Mouse (Mus musculus): ENCODE measurements at regions not wholly inside any gene's neighbourhood (a gene's known extent, or its start where the extent isn't known, plus 50 kb on each side); places are given as distances from the start of the nearest gene placed in this dataset.

- H3K4me2 ChIP-seq (ENCODE audit: insufficient read depth, low read depth, poor library complexity, severe bottlenecking), result no peak overlapping the region
- peaks cover 48% of the 10 kb centered on the region for H3K9me3 ChIP-seq (replicated peaks; ENCODE audit: low read length)
- H3K79me2 ChIP-seq (replicated peaks; ENCODE audit: control insufficient read depth, extremely low read depth, insufficient read depth, poor library complexity, severe bottlenecking), result no peaks in the 10 kb centered on the region
- no peak for TF ChIP-seq JUND (conservative IDR thresholded peaks at IDR 0.05; ENCODE audit: low read depth, low read length)
- TF ChIP-seq MAZ (IDR thresholded peaks at IDR 0.05; ENCODE audit: low read depth, low read length), result no peak
- no peak for TF ChIP-seq BHLHE40 (IDR thresholded peaks at IDR 0.05; ENCODE audit: low read depth, low read length)
- no peak for TF ChIP-seq ZMIZ1 (IDR thresholded peaks at IDR 0.05; ENCODE audit: low read depth, low read length)
- no peak for TF ChIP-seq RAD21 (IDR thresholded peaks at IDR 0.05; ENCODE audit: low read depth, low read length)
- no peak for TF ChIP-seq ZKSCAN1 (IDR thresholded peaks at IDR 0.05; ENCODE audit: borderline replicate concordance, low read depth, low read length)
- no peak for TF ChIP-seq KAT2A (IDR thresholded peaks at IDR 0.05; ENCODE audit: insufficient replicate concordance, low read length)
- TF ChIP-seq TCF12 (IDR thresholded peaks at IDR 0.05; ENCODE audit: low read depth, low read length), result no peak
- no peak for TF ChIP-seq SMC3 (IDR thresholded peaks at IDR 0.05; ENCODE audit: low read depth, low read length)
- TF ChIP-seq RCOR1 (conservative IDR thresholded peaks at IDR 0.05; ENCODE audit: low read depth, low read length), result no peak
- no peak for TF ChIP-seq MYC (IDR thresholded peaks at IDR 0.05; ENCODE audit: low read depth, low read length)
- TF ChIP-seq POLR2AphosphoS2 (IDR thresholded peaks at IDR 0.05; ENCODE audit: low read depth, low read length), result no peak
- no peak for TF ChIP-seq ETS1 (conservative IDR thresholded peaks at IDR 0.05; ENCODE audit: low read depth, low read length)
- no peak for TF ChIP-seq HCFC1 (IDR thresholded peaks at IDR 0.05; ENCODE audit: low read depth, low read length)
- no peak for TF ChIP-seq CHD2 (IDR thresholded peaks at IDR 0.05; ENCODE audit: low read length)
- dilution Hi-C loops (cut with MboI; ENCODE audit: extremely low pct_ligation_motif_present, extremely low pct_unique_long_range_greater_than_20kb, low sequenced_read_pairs) (no loop called here), in situ Hi-C loops (cut with MboI; ENCODE audit: low pct_ligation_motif_present, low pct_unique_long_range_greater_than_20kb, low sequenced_read_pairs) (no loop called here)
- H3K27me3 ChIP-seq (replicated peaks), result no peaks in the 10 kb centered on the region
- H3K4me1 ChIP-seq (ENCODE audit: control insufficient read depth in 1 of 2, insufficient read depth in 2 of 2), result no peaks in the 10 kb centered on the region
- no peak overlapping the region for H3K27ac ChIP-seq (ENCODE audit: insufficient read depth, low read depth)
- H3K4me3 ChIP-seq (replicated peaks in 1 of 3; ENCODE audit: low read depth in 2 of 3, low read length in 2 of 3, poor library complexity in 1 of 3), result no peak overlapping the region
- no peaks in the 10 kb centered on the region for H3K36me3 ChIP-seq (replicated peaks in 1 of 2; ENCODE audit: control insufficient read depth in 1 of 2, insufficient read depth in 1 of 2, low read length in 1 of 2)
- H3K9ac ChIP-seq (ENCODE audit: insufficient read depth, low read depth), result no peak overlapping the region
- DNase-seq (ENCODE audit: extremely low read depth), result no peak
These were observed 1356.9 kb downstream of the Defb40 start for GRCm38 (mm10) chr8:17621109-17621508.

GRCm38 (mm10) chr8:17618846-17619245, 1359.2 kb downstream of the Defb40 start:
- in situ Hi-C loops (cut with MboI; ENCODE audit: low pct_ligation_motif_present, low pct_unique_long_range_greater_than_20kb, low sequenced_read_pairs) (no loop called here), dilution Hi-C loops (cut with MboI; ENCODE audit: extremely low pct_ligation_motif_present, extremely low pct_unique_long_range_greater_than_20kb, low sequenced_read_pairs) (no loop called here)
- Histone ChIP-seq H3K4me1 (ENCODE audit: control insufficient read depth in 1 of 2, insufficient read depth in 2 of 2) (no peaks in the 10 kb centered on the region), H3K27me3 (replicated peaks) (no peaks in the 10 kb centered on the region), H3K9ac (ENCODE audit: insufficient read depth, low read depth) (no peak overlapping the region), H3K4me2 (ENCODE audit: insufficient read depth, low read depth, poor library complexity, severe bottlenecking) (no peak overlapping the region), H3K4me3 (replicated peaks in 1 of 3; ENCODE audit: low read depth in 2 of 3, low read length in 2 of 3, poor library complexity in 1 of 3) (no peak overlapping the region), H3K36me3 (replicated peaks in 1 of 2; ENCODE audit: control insufficient read depth in 1 of 2, insufficient read depth in 1 of 2, low read length in 1 of 2) (no peaks in the 10 kb centered on the region), H3K9me3 (replicated peaks; ENCODE audit: low read length) (peaks cover 45% of the 10 kb centered on the region), H3K79me2 (replicated peaks; ENCODE audit: control insufficient read depth, extremely low read depth, insufficient read depth, poor library complexity, severe bottlenecking) (no peaks in the 10 kb centered on the region), H3K27ac (ENCODE audit: insufficient read depth, low read depth) (no peak overlapping the region)
- no peak for TF ChIP-seq USF1 (IDR thresholded peaks at IDR 0.05; ENCODE audit: low read depth, low read length)
- no peak for TF ChIP-seq CHD2 (IDR thresholded peaks at IDR 0.05; ENCODE audit: low read length)
- no peak for TF ChIP-seq MEF2A (IDR thresholded peaks at IDR 0.05; ENCODE audit: borderline replicate concordance, low read depth, low read length)
- no peak for TF ChIP-seq MAFK (IDR thresholded peaks at IDR 0.05; ENCODE audit: insufficient replicate concordance, low read length)
- TF ChIP-seq ZC3H11A (IDR thresholded peaks at IDR 0.05; ENCODE audit: low read depth, low read length), result no peak
- TF ChIP-seq CTCF (conservative IDR thresholded peaks at IDR 0.05 in 1 of 2, IDR thresholded peaks at IDR 0.05 in 1 of 2; ENCODE audit: low read depth in 2 of 2, low read length in 2 of 2), result no peak
- no peak for TF ChIP-seq MAX (IDR thresholded peaks at IDR 0.05; ENCODE audit: low read length)
- TF ChIP-seq ETS1 (conservative IDR thresholded peaks at IDR 0.05; ENCODE audit: low read depth, low read length), result no peak
- no peak for TF ChIP-seq E2F4 (IDR thresholded peaks at IDR 0.05; ENCODE audit: insufficient replicate concordance, low read depth, low read length)
- no peak for TF ChIP-seq MAZ (IDR thresholded peaks at IDR 0.05; ENCODE audit: low read depth, low read length)
- TF ChIP-seq IRF4 (IDR thresholded peaks at IDR 0.05; ENCODE audit: low read depth, low read length), result no peak
- TF ChIP-seq TCF12 (IDR thresholded peaks at IDR 0.05; ENCODE audit: low read depth, low read length), result no peak
- TF ChIP-seq PAX5 (IDR thresholded peaks at IDR 0.05; ENCODE audit: low read length), result no peak
- no peak for DNase-seq (ENCODE audit: extremely low read depth)
